Mouse (Mus musculus) limb, embryonic 15.5 days (tissue): ENCODE data around the gene Rabgap1l. TPM values are rescaled to one million over a fixed set of nuclear protein-coding genes. Genes with fewer than 3 reads are reported as not detected.
A peak's percentile ranks its signal among the peaks of the same experiment; 100 is the strongest.

Experiments
- ATAC-seq: fragments of 200-750 bp; cut with Nextera tagmentation; 2 replicates; pipeline ENCODE4 v1.8.0; 2017; ENCODE audit warnings: low read depth, moderate TSS enrichment; ENCODE audit not compliant: insufficient number of reproducible peaks, low FRiP score, low TSS enrichment
- H3K27ac ChIP-seq: fragments of 300-500 bp; sonication (generic); 2 replicates; pipeline ENCODE4 v1.5.1; 2015; ENCODE audit warnings: moderate library complexity, mild to moderate bottlenecking, inconsistent platforms
- H3K27me3 ChIP-seq: fragments of 300-500 bp; sonication (generic); 2 replicates; pipeline ENCODE4 v1.6.1; 2015; ENCODE audit warnings: inconsistent platforms
- H3K36me3 ChIP-seq: fragments of 300-500 bp; sonication (generic); 2 replicates; pipeline ENCODE4 v1.6.1; 2015; ENCODE audit warnings: inconsistent platforms
- H3K4me1 ChIP-seq: fragments of 300-500 bp; sonication (generic); 2 replicates; pipeline ENCODE4 v1.6.1; 2015; ENCODE audit warnings: inconsistent platforms
- H3K4me2 ChIP-seq: fragments of 300-500 bp; sonication (generic); 2 replicates; pipeline ENCODE4 v1.6.1; 2015; ENCODE audit warnings: mild to moderate bottlenecking, inconsistent platforms
- H3K4me3 ChIP-seq: fragments of 300-500 bp; sonication (generic); 2 replicates; pipeline ENCODE4 v1.5.1; 2015; ENCODE audit warnings: mild to moderate bottlenecking, inconsistent platforms
- H3K9ac ChIP-seq: fragments of 300-500 bp; sonication (generic); 2 replicates; pipeline ENCODE4 v1.6.1; 2015; ENCODE audit warnings: inconsistent platforms
- H3K9me3 ChIP-seq: fragments of 300-500 bp; sonication (generic); 2 replicates; pipeline ENCODE4 v1.6.1; 2016; ENCODE audit warnings: inconsistent platforms
- WGBS: fragments of 180-500 bp; shearing (Covaris S2); methylation state at CpG from one replicate; pipeline ENCODE4 v1.1.7; 2015; 5-methylcytosine and 5-hydroxymethylcytosine counted together
- polyA plus RNA-seq: library from polyadenylated mRNA; unstranded; fragments of >200 nt; fragmentation: Nextera tagmentation; extraction: Ambion mirVana; gene quantifications from 2 replicates; pipeline ENCODE4 v1.2.1, GENCODE M21; 2015

Gene Rabgap1l
- polyA plus RNA-seq, result 19.6 and 21.8 TPM in 2 replicates

DNA sequence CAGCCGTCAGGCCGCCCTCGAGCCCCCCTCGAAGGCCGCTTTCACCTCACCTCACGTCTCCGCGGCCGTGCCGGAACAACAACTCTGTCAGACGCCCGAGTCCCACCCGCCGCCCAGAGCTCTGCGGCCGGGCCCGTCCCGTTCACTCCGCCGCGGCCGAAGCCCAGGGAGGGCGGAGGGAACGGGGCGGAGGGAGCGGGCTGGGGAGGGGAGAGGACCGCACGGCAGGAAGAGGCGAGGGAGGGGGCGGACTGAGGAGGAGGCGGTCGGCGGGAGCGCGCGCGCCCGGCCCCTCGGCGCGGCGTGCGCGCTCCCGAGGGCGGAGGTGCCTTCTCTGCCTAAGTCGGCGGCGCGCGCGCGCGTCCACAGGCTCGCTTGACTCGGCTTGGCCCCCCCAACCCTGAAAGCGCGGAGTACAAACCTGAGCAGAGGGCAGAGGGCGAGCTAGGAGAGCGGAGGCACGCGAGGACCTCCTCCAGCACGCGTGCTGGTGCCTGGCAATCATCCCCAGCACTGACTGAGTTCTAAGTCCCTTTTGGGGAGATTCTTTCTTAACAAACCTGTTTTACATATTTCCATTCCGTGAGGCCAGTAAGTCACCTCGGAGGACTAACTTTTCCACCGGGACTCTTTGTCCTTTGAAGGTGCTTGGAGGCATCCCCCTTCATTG, at the start of gene Rabgap1l:
TSS of gene Rabgap1l (minus strand) at position 526 of the 670 bp plus-strand sequence.
- under 1% methylated on average over 52 of the region's 67 CpGs for WGBS
- Histone ChIP-seq H3K9ac (peak within 1 kb of the TSS; percentile 88), H3K27ac (peak within 1 kb of the TSS; percentile 85), H3K36me3 (no peaks in the 10 kb centered on the region), H3K9me3 (no peaks in the 10 kb centered on the region), H3K4me1 (0 out of 2 replicates have a peak, but pooled peaks cover 3% of the 10 kb centered on the region), H3K4me3 (peak within 1 kb of the TSS; percentile 80), H3K4me2 (peak within 1 kb of the TSS; percentile 85), H3K27me3 (no peaks in the 10 kb centered on the region)
- ATAC-seq, result peak; percentile 95

DNA sequence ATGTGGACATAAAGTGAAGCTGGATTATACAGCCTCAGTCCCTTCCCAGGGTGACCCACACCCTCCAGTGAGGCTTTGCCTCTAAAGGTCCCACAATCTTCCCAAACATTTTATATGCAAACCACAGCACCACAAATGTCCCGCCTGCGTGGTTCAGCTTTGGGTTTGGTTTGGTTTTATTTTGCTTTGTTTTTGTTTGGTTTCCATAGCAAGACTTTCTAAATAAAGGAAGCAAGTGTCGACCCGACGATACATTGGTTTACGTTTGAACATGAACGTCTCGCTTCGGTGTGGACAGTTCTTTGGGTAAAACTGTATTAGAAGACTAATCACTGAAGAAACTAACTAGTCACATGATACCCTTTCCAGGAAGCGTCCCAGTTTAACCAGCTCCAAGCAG, 49.6 kb upstream of the Rabgap1l start:
- Histone ChIP-seq H3K27me3 (no peaks in the 10 kb centered on the region), H3K9ac (no peak overlapping the region), H3K4me1 (no peaks in the 10 kb centered on the region), H3K27ac (no peak overlapping the region), H3K4me3 (no peak overlapping the region), H3K9me3 (no peaks in the 10 kb centered on the region), H3K4me2 (no peak overlapping the region), H3K36me3 (no peaks in the 10 kb centered on the region)
- WGBS, result 71% methylated on average over 10 of the region's 10 CpGs
- ATAC-seq, result no peak

DNA sequence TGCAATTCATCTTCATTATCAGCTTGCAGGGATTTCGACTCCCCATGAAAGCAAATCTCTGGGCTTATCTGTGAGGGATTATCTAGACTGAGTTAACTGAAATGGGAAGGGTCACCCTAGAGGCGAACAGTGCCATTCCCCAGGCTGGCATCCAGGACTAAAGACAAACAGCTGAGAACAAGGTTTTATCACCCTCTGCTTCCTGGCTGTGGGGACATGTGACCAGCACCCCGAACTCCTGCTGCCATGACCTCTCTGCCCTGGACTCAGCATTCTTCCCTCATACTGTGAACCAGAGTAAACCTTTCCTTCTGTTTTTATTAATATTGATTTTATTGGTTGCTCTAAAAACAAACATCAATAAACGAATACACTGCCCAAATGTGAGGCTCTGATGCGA, 47.6 kb upstream of the Rabgap1l start:
- ATAC-seq, result no peak
- H3K9me3 ChIP-seq, result no peaks in the 10 kb centered on the region
- 48% methylated on average over 5 of the region's 5 CpGs for WGBS
- no peak overlapping the region for H3K4me3 ChIP-seq
- no peak overlapping the region for H3K4me2 ChIP-seq
- no peaks in the 10 kb centered on the region for H3K4me1 ChIP-seq
- H3K27me3 ChIP-seq, result no peaks in the 10 kb centered on the region
- no peaks in the 10 kb centered on the region for H3K36me3 ChIP-seq
- no peak overlapping the region for H3K9ac ChIP-seq
- H3K27ac ChIP-seq, result no peak overlapping the region

DNA sequence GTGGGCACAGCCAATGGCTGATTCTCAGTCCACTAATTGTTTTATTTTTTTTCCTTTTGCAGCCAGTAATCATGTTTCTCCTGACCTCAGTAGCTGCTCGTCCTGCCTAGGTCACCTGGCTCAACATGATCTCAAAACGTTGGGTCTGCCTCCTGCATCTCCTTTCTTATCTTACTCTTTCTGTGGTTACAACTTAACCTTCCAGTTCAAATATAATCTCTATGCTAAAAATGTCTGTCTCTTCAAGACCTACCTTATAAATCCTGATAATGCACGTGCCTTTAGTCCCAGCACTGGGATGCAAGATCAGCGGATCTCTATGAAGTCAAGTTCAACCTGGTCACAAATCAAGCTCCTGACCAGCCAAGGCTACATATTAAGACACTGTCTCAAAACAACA, 46.1 kb upstream of the Rabgap1l start:
- H3K4me1 ChIP-seq, result no peaks in the 10 kb centered on the region
- H3K4me3 ChIP-seq, result no peak overlapping the region
- H3K27me3 ChIP-seq, result no peaks in the 10 kb centered on the region
- H3K36me3 ChIP-seq, result no peaks in the 10 kb centered on the region
- no peak overlapping the region for H3K9ac ChIP-seq
- no peak overlapping the region for H3K27ac ChIP-seq
- no peaks in the 10 kb centered on the region for H3K9me3 ChIP-seq
- 66% methylated on average over 4 of the region's 4 CpGs for WGBS
- ATAC-seq, result no peak
- no peak overlapping the region for H3K4me2 ChIP-seq

DNA sequence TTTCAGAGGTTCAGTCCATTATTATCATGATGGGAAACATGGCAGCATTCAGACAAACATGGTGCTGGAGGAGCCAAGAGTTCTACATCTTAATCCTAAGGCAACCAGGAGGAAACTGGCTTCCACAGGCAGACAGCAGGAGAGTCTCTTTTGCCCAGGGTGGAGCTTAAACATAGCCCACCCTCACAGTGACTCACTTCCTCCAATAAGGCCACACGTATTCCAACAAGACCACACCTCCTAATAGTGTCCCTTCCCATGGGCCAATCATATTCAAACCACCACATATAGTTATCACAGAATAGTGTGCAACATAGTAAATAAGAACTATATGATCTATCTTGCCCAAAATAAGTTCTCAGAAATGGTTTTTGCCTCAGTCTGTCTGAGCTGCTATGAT, 41.4 kb upstream of the Rabgap1l start:
- ATAC-seq, result no peak
- 82% methylated on average over 1 of the region's 1 CpGs for WGBS

GRCm38 (mm10) chr1:160832267-160833021, 39.4 kb upstream of the Rabgap1l start:
- no peak overlapping the region for H3K4me2 ChIP-seq
- ATAC-seq, result no peak
- no peak overlapping the region for H3K27ac ChIP-seq
- H3K9ac ChIP-seq, result no peak overlapping the region
- 81% methylated on average over 9 of the region's 9 CpGs for WGBS
- H3K4me1 ChIP-seq, result no peaks in the 10 kb centered on the region
- no peaks in the 10 kb centered on the region for H3K36me3 ChIP-seq
- H3K9me3 ChIP-seq, result no peaks in the 10 kb centered on the region
- H3K27me3 ChIP-seq, result no peaks in the 10 kb centered on the region
- no peak overlapping the region for H3K4me3 ChIP-seq

More for the DNA sequence above, 41.4 kb upstream of the Rabgap1l start:
- Histone ChIP-seq H3K4me1 (no peaks in the 10 kb centered on the region), H3K36me3 (no peaks in the 10 kb centered on the region), H3K4me2 (no peak overlapping the region), H3K4me3 (no peak overlapping the region), H3K27me3 (no peaks in the 10 kb centered on the region), H3K9ac (no peak overlapping the region), H3K9me3 (no peaks in the 10 kb centered on the region), H3K27ac (no peak overlapping the region)

- Histone ChIP-seq H3K4me2 (no peak overlapping the region), H3K27ac (no peak overlapping the region), H3K27me3 (no peaks in the 10 kb centered on the region), H3K36me3 (no peaks in the 10 kb centered on the region), H3K4me1 (no peaks in the 10 kb centered on the region), H3K9me3 (no peaks in the 10 kb centered on the region), H3K9ac (no peak overlapping the region), H3K4me3 (no peak overlapping the region)
- ATAC-seq, result no peak
- WGBS, result 86% methylated on average over 8 of the region's 8 CpGs
Measured at GRCm38 (mm10) chr1:160830608-160831498, 37.8 kb upstream of the Rabgap1l start.

DNA sequence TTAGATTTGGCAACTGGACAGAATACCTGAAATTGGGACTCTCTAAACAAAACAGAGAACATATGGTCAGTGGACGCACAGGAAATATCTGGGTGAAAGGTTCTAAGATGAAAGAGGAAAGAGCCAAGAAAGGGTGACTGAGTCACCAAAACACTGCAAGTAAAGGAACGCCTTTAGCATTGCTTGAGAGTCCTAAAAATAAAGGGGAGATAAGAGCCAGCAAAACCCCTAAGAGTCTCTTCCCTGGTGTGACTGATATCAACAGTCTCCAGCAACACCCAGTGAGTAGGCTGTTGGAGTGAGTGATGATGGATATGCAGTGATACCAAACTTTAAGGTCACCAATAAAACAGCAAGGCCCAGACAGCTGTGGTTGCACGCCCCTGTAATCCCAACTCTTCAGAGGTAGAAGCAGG, 32.4 kb upstream of the Rabgap1l start:
- no peak overlapping the region for H3K4me2 ChIP-seq
- H3K36me3 ChIP-seq, result no peaks in the 10 kb centered on the region
- WGBS, result 68% methylated on average over 3 of the region's 3 CpGs
- no peak overlapping the region for H3K27ac ChIP-seq
- H3K9me3 ChIP-seq, result no peaks in the 10 kb centered on the region
- H3K4me3 ChIP-seq, result no peak overlapping the region
- no peak for ATAC-seq
- H3K27me3 ChIP-seq, result no peaks in the 10 kb centered on the region
- H3K9ac ChIP-seq, result no peak overlapping the region
- H3K4me1 ChIP-seq, result no peaks in the 10 kb centered on the region

DNA sequence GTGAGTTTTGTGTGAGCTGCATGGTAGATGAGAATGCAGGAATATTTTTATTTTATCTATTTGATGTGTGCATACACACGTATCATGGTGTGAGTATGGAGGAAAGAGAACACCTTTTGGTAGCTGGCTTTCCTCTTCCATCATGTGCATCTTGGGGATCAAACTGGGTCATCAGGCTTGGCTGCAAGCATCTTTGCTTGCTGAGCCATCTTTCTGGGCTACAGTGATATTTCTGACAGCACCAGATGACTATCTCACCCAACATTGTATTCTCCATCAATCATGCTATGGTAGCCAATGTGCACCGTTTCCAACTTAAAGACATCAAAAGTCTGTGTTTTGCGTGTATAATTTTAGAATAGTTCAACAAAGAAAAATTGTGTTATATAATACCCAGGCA, 30.6 kb upstream of the Rabgap1l start:
- no peak for ATAC-seq
- no peak overlapping the region for H3K27ac ChIP-seq
- H3K4me1 ChIP-seq, result no peaks in the 10 kb centered on the region
- WGBS, result 90% methylated on average over 3 of the region's 3 CpGs
- H3K4me2 ChIP-seq, result no peak overlapping the region
- H3K9me3 ChIP-seq, result no peaks in the 10 kb centered on the region
- no peak overlapping the region for H3K4me3 ChIP-seq
- H3K9ac ChIP-seq, result no peak overlapping the region
- H3K27me3 ChIP-seq, result no peaks in the 10 kb centered on the region
- no peaks in the 10 kb centered on the region for H3K36me3 ChIP-seq

DNA sequence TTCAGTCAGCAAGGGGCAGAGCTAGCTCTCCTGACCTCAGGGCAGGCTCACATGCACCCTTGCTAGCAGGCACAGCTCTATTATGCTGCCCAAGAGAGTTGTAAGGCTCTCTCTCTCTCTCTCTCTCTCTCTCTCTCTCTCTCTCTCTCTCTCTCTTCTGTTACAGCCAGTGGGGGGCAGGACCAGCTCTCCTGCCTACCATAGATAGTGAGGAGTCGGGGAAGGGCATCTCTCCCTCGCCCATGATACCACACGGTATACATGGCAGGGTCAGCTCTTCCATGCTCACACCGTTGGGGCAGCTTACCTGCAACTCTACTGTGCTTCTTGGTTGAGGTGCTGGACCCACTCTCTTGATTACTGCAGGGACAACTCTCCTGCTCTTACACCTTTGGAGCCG, 21.2 kb upstream of the Rabgap1l start:
- Histone ChIP-seq H3K27ac (no peak overlapping the region), H3K36me3 (no peaks in the 10 kb centered on the region), H3K9me3 (no peaks in the 10 kb centered on the region), H3K9ac (no peak overlapping the region), H3K27me3 (no peaks in the 10 kb centered on the region), H3K4me3 (no peak overlapping the region), H3K4me1 (no peaks in the 10 kb centered on the region), H3K4me2 (no peak overlapping the region)
- ATAC-seq, result no peak
- 88% methylated on average over 5 of the region's 5 CpGs for WGBS

DNA sequence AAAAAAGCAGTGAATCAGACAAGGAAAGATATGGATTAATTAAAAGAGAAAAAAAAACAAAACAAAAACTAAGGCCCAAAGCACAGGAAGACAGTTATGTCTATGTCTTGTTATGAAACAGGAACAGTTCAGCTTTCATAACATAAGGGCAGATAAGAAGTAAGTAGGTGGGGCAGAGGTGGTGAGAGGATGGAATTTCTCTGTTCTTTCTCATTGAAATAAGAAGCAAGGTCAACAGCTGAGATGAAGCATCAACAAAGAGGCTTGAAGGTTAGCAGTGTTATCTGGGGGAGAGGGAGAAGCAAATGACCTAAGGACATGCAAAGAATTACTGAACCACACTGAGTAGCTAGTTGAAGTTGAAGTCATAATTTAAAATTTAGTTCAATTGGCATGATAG, 19.4 kb upstream of the Rabgap1l start:
- no peaks in the 10 kb centered on the region for H3K36me3 ChIP-seq
- H3K4me1 ChIP-seq, result no peaks in the 10 kb centered on the region
- no peak for ATAC-seq
- H3K27ac ChIP-seq, result no peak overlapping the region
- no peak overlapping the region for H3K4me3 ChIP-seq
- H3K9ac ChIP-seq, result no peak overlapping the region
- no peak overlapping the region for H3K4me2 ChIP-seq
- no peaks in the 10 kb centered on the region for H3K9me3 ChIP-seq
- H3K27me3 ChIP-seq, result no peaks in the 10 kb centered on the region

DNA sequence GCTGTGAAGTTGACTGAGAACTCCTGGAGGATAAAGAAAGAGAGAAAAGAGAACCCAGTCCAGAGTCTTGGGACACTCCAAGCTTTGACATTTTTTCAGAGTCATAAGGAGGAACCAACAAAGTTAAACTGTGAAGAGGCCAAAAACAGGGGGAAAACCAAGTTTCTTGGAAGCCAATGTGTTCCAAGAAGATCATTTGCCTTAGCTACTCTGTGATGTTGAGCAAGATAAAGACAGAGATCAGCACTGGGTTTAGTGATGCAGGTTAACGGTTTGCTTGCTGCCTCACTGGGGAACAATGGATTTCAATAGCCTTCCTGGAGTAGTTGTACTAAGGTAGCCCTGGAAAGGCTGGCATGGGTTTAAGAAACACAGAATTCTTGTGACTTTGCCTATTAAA, 18.9 kb upstream of the Rabgap1l start:
- ATAC-seq, result no peak
- WGBS, result 82% methylated on average over 1 of the region's 1 CpGs

More for the DNA sequence above, 18.9 kb upstream of the Rabgap1l start:
- Histone ChIP-seq H3K36me3 (no peaks in the 10 kb centered on the region), H3K4me3 (no peak overlapping the region), H3K27me3 (no peaks in the 10 kb centered on the region), H3K4me1 (no peaks in the 10 kb centered on the region), H3K9ac (no peak overlapping the region), H3K4me2 (no peak overlapping the region), H3K27ac (no peak overlapping the region), H3K9me3 (no peaks in the 10 kb centered on the region)
